Mouse (Mus musculus): ENCODE results near the gene Mcu. TPM values are rescaled to one million over a fixed set of nuclear protein-coding genes. Genes with fewer than 3 reads are reported as not detected.
A peak's percentile ranks its signal among the peaks of the same experiment; 100 is the strongest.

Mcu gene
- polyA plus RNA-seq, 1 experiment from 2014 or later = 22.0 TPM

DNA sequence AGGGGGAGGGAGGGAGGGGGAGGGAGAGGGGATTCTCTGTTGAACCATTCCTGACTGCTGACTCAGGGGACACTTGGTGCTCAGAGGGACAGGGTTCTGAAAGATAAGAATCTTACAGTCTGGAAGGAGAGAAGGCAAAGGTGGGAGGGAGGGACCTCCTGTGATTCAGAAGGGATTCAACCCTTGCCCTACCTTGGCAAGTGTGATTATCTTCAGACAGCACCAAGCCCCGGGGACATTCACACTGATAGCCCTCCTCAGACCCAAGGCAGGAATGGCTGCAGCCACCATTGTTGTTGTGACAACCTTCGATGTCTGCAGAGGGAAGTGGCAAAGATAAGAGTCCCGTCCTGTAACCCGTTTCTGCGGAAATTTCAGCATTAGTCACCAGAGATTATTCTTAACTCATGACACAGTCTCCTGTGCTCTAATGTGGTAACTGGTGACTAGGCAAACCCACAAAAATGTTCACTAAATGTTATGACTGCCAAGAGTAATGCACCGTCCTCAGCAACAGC lies 185.7 kb downstream of the Mcu start:
- WGBS = 9% methylated on average over 6 of the region's 6 CpGs
- H3K4me2 ChIP-seq = no peak overlapping the region

DNA sequence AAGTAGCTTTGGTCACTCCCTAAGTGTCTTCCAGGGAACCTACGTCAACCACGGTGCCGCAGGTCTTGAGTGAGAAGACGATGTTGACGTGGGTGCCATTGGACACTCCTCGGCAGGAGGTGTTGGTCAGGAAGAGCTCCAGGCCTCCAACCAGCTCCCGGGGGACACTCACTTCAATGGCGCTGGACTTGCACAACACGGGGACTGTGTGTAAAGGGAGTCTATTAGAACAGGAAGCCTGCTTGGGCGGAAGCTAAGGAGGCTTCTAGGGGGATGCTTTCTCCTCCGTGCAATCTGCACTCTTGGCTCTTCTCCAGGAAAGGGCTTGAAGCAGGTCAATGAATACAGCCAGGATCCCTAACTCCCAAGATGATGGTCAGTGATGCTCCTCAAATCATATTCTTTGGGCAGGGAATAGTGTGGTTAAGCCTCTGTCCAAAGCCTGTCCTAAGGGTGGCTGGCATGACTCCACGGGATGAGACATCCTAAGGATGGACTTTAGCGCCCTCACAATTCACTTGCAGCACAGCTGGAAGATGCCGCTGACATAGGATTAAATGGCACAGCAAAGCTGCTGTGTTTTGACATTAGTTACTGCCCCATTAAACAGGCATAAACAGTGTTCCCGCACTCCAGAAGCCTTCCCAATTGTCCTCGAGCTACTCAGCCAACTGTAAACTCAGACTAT lies 186.9 kb downstream of the Mcu start:
- ATAC-seq (replicated peaks; ENCODE audit: insufficient number of reproducible peaks, insufficient read depth, low FRiP score, low read depth) = no peak
- WGBS = 63% methylated on average over 16 of the region's 16 CpGs
- H3K9ac ChIP-seq = no peak overlapping the region
- no peaks in the 10 kb centered on the region for H3K27me3 ChIP-seq
- H3K27ac ChIP-seq = no peak overlapping the region
- H3K4me1 ChIP-seq (replicated peaks) = peaks cover 13% of the 10 kb centered on the region
- H3K4me3 ChIP-seq = no peak overlapping the region
- no peak overlapping the region for H3K4me2 ChIP-seq
- H3K9me3 ChIP-seq (replicated peaks) = no peaks in the 10 kb centered on the region
- H3K36me3 ChIP-seq = no peaks in the 10 kb centered on the region

More for the DNA sequence above, 185.7 kb downstream of the Mcu start:
- Histone ChIP-seq H3K27me3 (no peaks in the 10 kb centered on the region), H3K9me3 (replicated peaks) (no peaks in the 10 kb centered on the region), H3K27ac (no peak overlapping the region), H3K36me3 (no peaks in the 10 kb centered on the region), H3K4me3 (no peak overlapping the region), H3K4me1 (replicated peaks) (peaks cover 7% of the 10 kb centered on the region), H3K9ac (no peak overlapping the region)
- ATAC-seq (replicated peaks; ENCODE audit: insufficient number of reproducible peaks, insufficient read depth, low FRiP score, low read depth) = peak; percentile 35

DNA sequence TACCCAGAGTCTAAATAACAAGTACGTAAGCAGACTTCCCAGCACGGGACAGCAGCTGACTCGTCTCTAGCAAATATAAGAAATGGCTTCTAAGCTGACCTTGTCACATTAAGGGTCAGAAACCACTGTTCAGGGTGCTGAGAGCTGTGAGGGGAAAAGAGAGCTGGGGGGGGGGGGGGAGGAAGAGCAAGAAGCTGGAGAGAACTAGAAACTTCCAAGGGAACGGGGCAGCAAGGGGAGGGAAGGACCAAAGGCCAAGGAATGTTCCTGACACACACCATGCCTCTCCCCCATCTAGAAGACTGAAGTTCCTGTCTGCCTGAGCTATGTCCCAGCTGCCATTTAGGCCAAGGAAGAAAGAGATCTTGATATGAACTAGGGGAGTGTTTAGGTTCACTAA lies 190.1 kb downstream of the Mcu start:
- no peaks in the 10 kb centered on the region for H3K9me3 ChIP-seq (replicated peaks)
- ATAC-seq (replicated peaks; ENCODE audit: insufficient number of reproducible peaks, insufficient read depth, low FRiP score, low read depth) = no peak
- H3K27ac ChIP-seq = no peak overlapping the region
- H3K4me1 ChIP-seq (replicated peaks) = peaks cover 15% of the 10 kb centered on the region
- H3K9ac ChIP-seq = no peak overlapping the region
- 62% methylated on average over 4 of the region's 4 CpGs for WGBS
- H3K4me3 ChIP-seq = no peak overlapping the region
- no peaks in the 10 kb centered on the region for H3K36me3 ChIP-seq
- H3K27me3 ChIP-seq = no peaks in the 10 kb centered on the region
- no peak overlapping the region for H3K4me2 ChIP-seq

DNA sequence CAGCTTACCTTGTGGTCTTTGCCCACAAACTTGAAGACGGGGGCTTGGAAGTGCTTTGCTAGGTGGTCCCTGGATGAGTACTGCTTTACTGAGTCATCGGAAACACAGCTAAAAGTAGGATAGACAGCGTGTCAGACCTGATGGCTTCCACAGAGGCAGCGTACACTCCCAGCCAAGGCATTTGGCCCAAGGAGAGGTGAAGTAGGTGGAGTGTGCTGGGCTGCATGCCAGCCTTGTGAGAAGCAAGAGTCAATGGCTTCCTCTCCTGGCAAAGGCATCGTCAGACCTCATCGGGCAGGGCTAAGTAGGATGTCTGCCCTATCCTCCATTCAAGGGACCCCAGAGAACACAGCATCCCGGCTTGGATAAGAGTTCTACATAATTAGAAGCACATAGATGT lies 191.1 kb downstream of the Mcu start:
- peaks cover 9% of the 10 kb centered on the region for H3K4me1 ChIP-seq (replicated peaks)
- H3K27ac ChIP-seq = no peak overlapping the region
- H3K4me2 ChIP-seq = no peak overlapping the region
- peak; percentile 55; the same call in 1 of the 2 replicates for ATAC-seq (replicated peaks; ENCODE audit: insufficient number of reproducible peaks, insufficient read depth, low FRiP score, low read depth)
- H3K27me3 ChIP-seq = no peaks in the 10 kb centered on the region
- H3K9ac ChIP-seq = no peak overlapping the region
- H3K36me3 ChIP-seq = no peaks in the 10 kb centered on the region
- H3K9me3 ChIP-seq (replicated peaks) = no peaks in the 10 kb centered on the region
- H3K4me3 ChIP-seq = no peak overlapping the region
- 47% methylated on average over 7 of the region's 7 CpGs for WGBS

DNA sequence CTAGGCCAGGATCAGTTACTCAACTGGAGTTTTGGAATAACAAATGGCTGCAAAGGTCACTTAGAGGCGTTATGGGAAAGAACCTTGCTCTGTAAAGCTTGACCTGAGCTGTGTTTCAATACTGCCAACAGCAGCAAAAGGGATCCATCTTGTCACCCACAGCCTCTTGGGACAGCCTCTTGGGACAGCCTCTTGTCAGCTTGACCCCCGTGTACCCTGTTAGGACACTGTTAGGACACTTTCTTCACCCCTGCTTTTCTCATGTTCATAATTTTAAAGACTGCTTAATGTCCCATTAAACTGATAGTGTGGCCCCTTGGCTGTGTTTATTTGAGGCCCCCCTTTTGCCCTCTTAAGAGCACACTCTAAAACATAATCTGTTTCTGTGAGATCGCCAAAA lies 192.0 kb downstream of the Mcu start:
- Histone ChIP-seq H3K4me2 (no peak overlapping the region), H3K36me3 (no peaks in the 10 kb centered on the region), H3K27me3 (no peaks in the 10 kb centered on the region), H3K4me3 (no peak overlapping the region), H3K27ac (no peak overlapping the region), H3K9me3 (replicated peaks) (no peaks in the 10 kb centered on the region), H3K9ac (no peak overlapping the region), H3K4me1 (replicated peaks) (peaks cover 9% of the 10 kb centered on the region)
- ATAC-seq (replicated peaks; ENCODE audit: insufficient number of reproducible peaks, insufficient read depth, low FRiP score, low read depth) = no peak
- WGBS = 73% methylated on average over 3 of the region's 3 CpGs

DNA sequence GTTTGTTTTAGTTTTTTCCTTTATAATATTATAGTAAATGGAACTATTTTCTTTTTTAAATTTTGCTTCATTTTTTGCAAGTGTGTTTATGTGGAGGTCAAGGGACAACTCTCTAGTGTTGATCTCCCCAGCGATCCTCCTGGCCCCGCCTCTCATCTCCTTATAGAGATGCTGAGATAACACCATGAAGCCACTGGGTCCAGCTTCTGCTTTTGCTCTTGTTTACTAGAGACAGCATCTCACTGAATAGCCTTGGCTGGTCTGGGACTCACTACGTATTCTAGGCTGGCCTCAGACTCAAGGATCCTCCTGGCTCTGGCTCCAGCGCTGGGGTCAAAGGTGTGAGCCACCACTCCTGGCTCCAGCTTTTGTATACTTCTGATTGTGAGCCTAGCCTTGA lies 197.0 kb downstream of the Mcu start:
- 87% methylated on average over 4 of the region's 4 CpGs for WGBS
- ATAC-seq (replicated peaks; ENCODE audit: insufficient number of reproducible peaks, insufficient read depth, low FRiP score, low read depth) = no peak
- Histone ChIP-seq H3K36me3 (no peaks in the 10 kb centered on the region), H3K9ac (no peak overlapping the region), H3K4me1 (replicated peaks) (0 out of 2 replicates have a peak, but pooled peaks cover 5% of the 10 kb centered on the region), H3K27ac (no peak overlapping the region), H3K4me3 (no peak overlapping the region), H3K27me3 (no peaks in the 10 kb centered on the region), H3K9me3 (replicated peaks) (no peaks in the 10 kb centered on the region), H3K4me2 (no peak overlapping the region)

DNA sequence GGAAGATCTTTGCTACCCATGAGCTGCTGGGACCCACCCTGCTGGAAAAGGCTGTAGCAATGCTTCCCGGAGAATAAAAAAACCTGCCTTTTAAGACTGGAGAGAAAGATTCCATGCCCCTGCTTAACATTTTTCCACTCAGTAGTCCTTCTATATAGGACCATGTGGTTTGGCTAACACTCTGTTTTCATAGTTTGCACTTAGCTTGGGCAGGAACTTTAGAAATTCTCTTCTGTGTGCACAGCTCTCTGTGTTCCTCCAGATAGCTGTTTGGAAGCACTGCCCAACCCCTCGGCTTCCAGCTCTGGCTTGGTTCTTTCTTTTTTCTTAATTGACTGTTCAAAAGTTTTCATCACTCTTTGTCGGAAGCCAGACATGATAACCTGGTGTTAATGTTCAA lies 199.9 kb downstream of the Mcu start:
- Histone ChIP-seq H3K9me3 (replicated peaks) (no peaks in the 10 kb centered on the region), H3K4me2 (no peak overlapping the region), H3K9ac (no peak overlapping the region), H3K27ac (no peak overlapping the region), H3K27me3 (no peaks in the 10 kb centered on the region), H3K4me1 (replicated peaks) (0 out of 2 replicates have a peak, but pooled peaks cover 3% of the 10 kb centered on the region), H3K36me3 (no peaks in the 10 kb centered on the region), H3K4me3 (no peak overlapping the region)
- 48% methylated on average over 3 of the region's 3 CpGs for WGBS
- peak; percentile 35; the same call in 1 of the 2 replicates for ATAC-seq (replicated peaks; ENCODE audit: insufficient number of reproducible peaks, insufficient read depth, low FRiP score, low read depth)

DNA sequence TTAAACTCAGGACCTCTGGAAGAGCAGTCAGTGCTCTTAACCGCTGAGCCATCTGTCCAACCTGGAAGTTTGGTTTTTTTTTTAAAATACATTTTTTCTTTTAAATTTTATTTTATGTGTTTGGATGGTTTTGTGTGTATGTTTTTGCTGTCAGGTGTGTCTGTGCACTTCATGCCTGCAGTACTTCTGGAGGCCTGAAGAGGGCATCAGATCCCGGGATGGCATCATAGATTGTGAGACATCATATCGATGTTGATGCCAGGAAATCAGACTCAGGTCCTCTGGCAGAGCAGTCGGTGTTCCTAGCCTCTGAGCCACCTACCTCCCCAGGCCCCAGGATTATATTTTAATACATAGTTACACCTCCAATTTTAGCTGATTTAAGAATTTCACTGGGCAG lies 202.8 kb downstream of the Mcu start:
- 90% methylated on average over 4 of the region's 4 CpGs for WGBS
- 0 out of 2 replicates have a peak, but pooled peaks cover 3% of the 10 kb centered on the region for H3K4me1 ChIP-seq (replicated peaks)

DNA sequence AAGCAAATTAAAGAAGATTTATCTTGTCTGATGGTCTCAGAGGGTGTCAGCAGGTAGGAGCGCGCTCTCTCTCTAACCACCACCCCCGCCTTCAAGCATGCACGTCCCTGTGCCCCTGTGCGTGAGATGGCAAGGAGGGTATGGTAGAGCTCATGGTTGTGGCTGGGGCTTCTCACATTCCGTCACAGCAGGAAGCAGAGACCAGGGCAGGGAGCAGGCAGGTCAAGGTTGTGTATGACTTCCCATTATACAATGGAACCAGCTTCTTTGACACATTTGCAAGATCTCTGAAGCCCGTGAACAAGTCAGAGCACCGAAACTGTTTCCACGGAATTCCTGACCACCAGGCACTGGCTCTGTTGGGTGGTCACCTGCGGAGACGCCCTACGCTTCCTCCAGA lies 206.2 kb downstream of the Mcu start:
- no peak for ATAC-seq (replicated peaks; ENCODE audit: insufficient number of reproducible peaks, insufficient read depth, low FRiP score, low read depth)
- Histone ChIP-seq H3K9ac (no peak overlapping the region), H3K36me3 (no peaks in the 10 kb centered on the region), H3K9me3 (replicated peaks) (no peaks in the 10 kb centered on the region), H3K27ac (no peak overlapping the region), H3K4me1 (replicated peaks) (no peaks in the 10 kb centered on the region), H3K27me3 (no peaks in the 10 kb centered on the region), H3K4me2 (no peak overlapping the region), H3K4me3 (no peak overlapping the region)
- WGBS = 72% methylated on average over 12 of the region's 12 CpGs

More for the DNA sequence above, 202.8 kb downstream of the Mcu start:
- Histone ChIP-seq H3K27ac (no peak overlapping the region), H3K4me3 (no peak overlapping the region), H3K4me2 (no peak overlapping the region), H3K27me3 (no peaks in the 10 kb centered on the region), H3K9ac (no peak overlapping the region), H3K36me3 (no peaks in the 10 kb centered on the region), H3K9me3 (replicated peaks) (no peaks in the 10 kb centered on the region)
- no peak for ATAC-seq (replicated peaks; ENCODE audit: insufficient number of reproducible peaks, insufficient read depth, low FRiP score, low read depth)

DNA sequence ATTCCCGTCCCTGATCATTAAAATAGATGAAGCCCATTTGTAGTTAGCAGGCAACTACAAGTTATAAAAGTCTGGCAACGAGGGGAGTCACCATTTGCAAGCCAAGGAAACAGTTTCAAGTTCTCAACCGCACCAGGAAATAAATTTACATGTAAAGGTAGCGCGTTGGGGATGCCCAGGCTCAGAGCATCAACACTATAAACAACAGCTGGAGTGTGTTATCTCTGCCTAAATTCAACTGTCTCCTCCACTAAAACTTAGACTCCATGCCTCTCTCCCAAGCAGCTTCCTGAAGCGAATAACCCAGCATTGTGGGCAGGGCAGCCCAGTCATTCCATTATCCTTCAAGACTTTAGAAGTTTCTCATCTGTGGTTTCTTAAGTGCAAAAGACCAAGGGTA lies 208.0 kb downstream of the Mcu start:
- H3K27me3 ChIP-seq = no peaks in the 10 kb centered on the region
- no peak overlapping the region for H3K27ac ChIP-seq
- no peak overlapping the region for H3K4me3 ChIP-seq
- WGBS = 59% methylated on average over 6 of the region's 6 CpGs
- H3K4me1 ChIP-seq (replicated peaks) = peaks cover 5% of the 10 kb centered on the region; the same call in 1 of the 2 replicates
- no peak overlapping the region for H3K9ac ChIP-seq
- no peak for ATAC-seq (replicated peaks; ENCODE audit: insufficient number of reproducible peaks, insufficient read depth, low FRiP score, low read depth)
- H3K4me2 ChIP-seq = no peak overlapping the region
- no peaks in the 10 kb centered on the region for H3K9me3 ChIP-seq (replicated peaks)
- no peaks in the 10 kb centered on the region for H3K36me3 ChIP-seq

DNA sequence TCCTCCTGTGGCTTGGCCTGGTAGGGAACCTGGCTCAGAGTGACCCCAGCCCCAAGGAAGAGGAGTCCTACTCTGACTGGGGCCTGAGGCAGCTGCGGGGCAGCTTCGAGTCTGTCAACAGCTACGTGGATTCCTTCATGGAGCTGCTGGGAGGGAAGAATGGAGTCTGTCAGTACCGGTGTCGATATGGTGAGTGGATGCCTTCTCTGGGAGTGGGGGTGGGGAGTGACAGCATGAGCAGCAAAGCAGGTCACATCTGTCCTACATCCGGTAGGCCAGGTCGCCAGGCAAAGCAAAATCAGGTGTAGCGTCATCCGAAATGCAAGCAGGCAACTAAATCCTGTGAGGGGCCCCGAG lies 212.7 kb downstream of the Mcu start:
- no peaks in the 10 kb centered on the region for H3K9me3 ChIP-seq (replicated peaks)
- no peaks in the 10 kb centered on the region for H3K36me3 ChIP-seq
- H3K4me1 ChIP-seq (replicated peaks) = peaks cover 13% of the 10 kb centered on the region; the same call in 1 of the 2 replicates
- peak overlapping the region; percentile 30 for H3K4me2 ChIP-seq
- ATAC-seq (replicated peaks; ENCODE audit: insufficient number of reproducible peaks, insufficient read depth, low FRiP score, low read depth) = no peak
- no peak overlapping the region for H3K9ac ChIP-seq
- WGBS = 35% methylated on average over 10 of the region's 10 CpGs
- 0 out of 2 replicates have a peak overlapping the region, but pooled peaks have one; percentile 7 for H3K4me3 ChIP-seq
- no peaks in the 10 kb centered on the region for H3K27me3 ChIP-seq
- no peak overlapping the region for H3K27ac ChIP-seq
